Mouse (Mus musculus) hindbrain, postnatal 0 days (tissue): ENCODE results near the gene Jun. TPM values are rescaled to one million over a fixed set of nuclear protein-coding genes. Genes with fewer than 3 reads are reported as not detected.
A peak's percentile ranks its signal among the peaks of the same experiment; 100 is the strongest.

Experiments used
- ATAC-seq: fragments of 200-750 bp; cut with Nextera tagmentation; 2 replicates; pipeline ENCODE4 v1.8.0; 2017; ENCODE audit warnings: mild to moderate bottlenecking, moderate TSS enrichment, moderate library complexity
- DNase-seq: peaks from one replicate; pipeline ENCODE4 v3.0.0-alpha.2; 2015; ENCODE audit warnings: low spot score
- H3K27ac ChIP-seq: fragments of 300-500 bp; sonication (generic); 2 replicates; pipeline ENCODE4 v1.5.1; 2014; ENCODE audit warnings: mild to moderate bottlenecking
- H3K27me3 ChIP-seq: fragments of 300-500 bp; sonication (generic); 2 replicates; pipeline ENCODE4 v1.6.1; 2014; ENCODE audit warnings: low read length, mixed read lengths; ENCODE audit not compliant: insufficient read depth
- H3K36me3 ChIP-seq: fragments of 300-500 bp; sonication (generic); 2 replicates; pipeline ENCODE4 v1.6.1; 2014; ENCODE audit warnings: low read length, mixed read lengths; ENCODE audit not compliant: insufficient read depth
- H3K4me1 ChIP-seq: fragments of 300-500 bp; sonication (generic); 2 replicates; pipeline ENCODE4 v1.6.1; 2014; ENCODE audit warnings: antibody characterized with exemption, low read length, mixed read lengths; ENCODE audit not compliant: insufficient read depth
- H3K4me2 ChIP-seq: fragments of 300-500 bp; sonication (generic); 2 replicates; pipeline ENCODE4 v1.6.1; 2014; ENCODE audit warnings: low read depth, mild to moderate bottlenecking, low read length, moderate library complexity, mixed read lengths
- H3K4me3 ChIP-seq: fragments of 300-500 bp; sonication (generic); 2 replicates; pipeline ENCODE4 v1.5.1; 2014; ENCODE audit warnings: low read length
- H3K9ac ChIP-seq: fragments of 300-500 bp; sonication (generic); replicated peaks from 2 replicates; pipeline ENCODE4 v1.6.1; 2014; ENCODE audit warnings: mild to moderate bottlenecking, low read length, moderate library complexity, mixed read lengths
- H3K9me3 ChIP-seq: fragments of 300-500 bp; sonication (generic); 2 replicates; pipeline ENCODE4 v1.6.1; 2016; ENCODE audit warnings: low read length, mixed read lengths
- CTCF ChIP-seq: IDR thresholded peaks from 2 replicates; pipeline ENCODE4 v1.5.1; 2016; ENCODE audit warnings: antibody characterized with exemption, control low read depth, low read depth
- WGBS: fragments of 180-500 bp; shearing (Covaris S2); extraction: QIAGEN DNeasy Blood & Tissue Kit; methylation state at CpG from one replicate; pipeline ENCODE4 v1.1.7; 2014; 5-methylcytosine and 5-hydroxymethylcytosine counted together
- polyA plus RNA-seq: library from polyadenylated mRNA; unstranded; fragments of >200 nt; fragmentation: Nextera tagmentation; extraction: Ambion mirVana; gene quantifications from 2 replicates; pipeline ENCODE4 v1.2.1, GENCODE M21; 2015
- total RNA-seq: library from RNA; depleted of rRNA; stranded (reverse); fragments of >200 nt; gene quantifications from 2 replicates; pipeline ENCODE4 v1.2.3, GENCODE M21; 2014

Gene Jun
- total and polyA plus RNA-seq, 2 experiments from 2014 or later, result 57.5 to 74.4 TPM

GRCm38 (mm10) chr4:95021649-95022637, 30.1 kb downstream of the Jun start:
- no peak overlapping the region for H3K4me2 ChIP-seq
- WGBS, result 91% methylated on average over 12 of the region's 12 CpGs
- no peaks in the 10 kb centered on the region for H3K36me3 ChIP-seq
- DNase-seq, result no peak
- no peaks in the 10 kb centered on the region for H3K4me1 ChIP-seq
- no peak overlapping the region for H3K27ac ChIP-seq
- H3K27me3 ChIP-seq, result no peaks in the 10 kb centered on the region
- H3K9ac ChIP-seq, result no peak overlapping the region
- no peak for TF ChIP-seq CTCF
- ATAC-seq, result no peak
- H3K9me3 ChIP-seq, result no peaks in the 10 kb centered on the region
- H3K4me3 ChIP-seq, result no peak overlapping the region

GRCm38 (mm10) chr4:95020201-95020600, 31.8 kb downstream of the Jun start:
- ATAC-seq (no peak), DNase-seq (no peak)
- Histone ChIP-seq H3K9me3 (no peaks in the 10 kb centered on the region), H3K4me3 (no peak overlapping the region), H3K9ac (no peak overlapping the region), H3K4me2 (no peak overlapping the region), H3K4me1 (no peaks in the 10 kb centered on the region), H3K27me3 (no peaks in the 10 kb centered on the region), H3K27ac (no peak overlapping the region), H3K36me3 (no peaks in the 10 kb centered on the region)
- WGBS, result 92% methylated on average over 2 of the region's 2 CpGs
- TF ChIP-seq CTCF, result no peak

DNA sequence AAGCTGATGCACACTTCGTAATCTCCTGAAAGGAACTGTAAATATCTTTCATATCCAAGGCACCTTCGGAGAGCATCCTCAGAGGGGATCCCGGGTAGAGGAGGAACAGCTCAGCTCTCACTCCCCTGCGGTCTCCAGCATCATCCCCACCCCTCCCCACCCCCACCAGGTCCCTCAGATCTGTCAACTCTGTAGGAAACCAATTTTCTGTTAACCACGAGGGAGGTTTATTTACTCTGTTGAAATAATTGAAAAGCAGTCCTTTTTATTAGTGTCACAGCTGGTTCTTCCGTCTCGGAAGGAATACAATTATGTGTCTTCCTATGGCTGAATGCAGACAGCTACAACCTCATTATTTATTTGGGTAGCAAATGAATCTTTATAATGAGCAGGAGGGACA, 33.8 kb downstream of the Jun start:
- Histone ChIP-seq H3K9ac (no peak overlapping the region), H3K36me3 (no peaks in the 10 kb centered on the region), H3K4me1 (no peaks in the 10 kb centered on the region), H3K27ac (no peak overlapping the region), H3K27me3 (no peaks in the 10 kb centered on the region), H3K9me3 (no peaks in the 10 kb centered on the region), H3K4me3 (no peak overlapping the region), H3K4me2 (no peak overlapping the region)
- DNase-seq (no peak), ATAC-seq (no peak)
- 24% methylated on average over 7 of the region's 7 CpGs for WGBS
- no peak for TF ChIP-seq CTCF

- DNase-seq (no peak), ATAC-seq (no peak)
- no peak overlapping the region for H3K27ac ChIP-seq
- no peak for TF ChIP-seq CTCF
- no peaks in the 10 kb centered on the region for H3K36me3 ChIP-seq
- 75% methylated on average over 1 of the region's 1 CpGs for WGBS
- H3K27me3 ChIP-seq, result no peaks in the 10 kb centered on the region
- no peaks in the 10 kb centered on the region for H3K9me3 ChIP-seq
- no peak overlapping the region for H3K4me3 ChIP-seq
- H3K9ac ChIP-seq, result no peak overlapping the region
- no peaks in the 10 kb centered on the region for H3K4me1 ChIP-seq
- no peak overlapping the region for H3K4me2 ChIP-seq
Measured at GRCm38 (mm10) chr4:95012706-95013105, 39.3 kb downstream of the Jun start.

- no peaks in the 10 kb centered on the region for H3K36me3 ChIP-seq
- TF ChIP-seq CTCF, result no peak
Measured at GRCm38 (mm10) chr4:95012256-95012655, 39.8 kb downstream of the Jun start.

GRCm38 (mm10) chr4:95008175-95009057, 43.6 kb downstream of the Jun start:
- Histone ChIP-seq H3K4me2 (0 out of 2 replicates have a peak overlapping the region, but pooled peaks have one; percentile 6), H3K9me3 (no peaks in the 10 kb centered on the region), H3K4me3 (no peak overlapping the region), H3K36me3 (no peaks in the 10 kb centered on the region), H3K27me3 (no peaks in the 10 kb centered on the region), H3K9ac (no peak overlapping the region), H3K27ac (no peak overlapping the region), H3K4me1 (no peaks in the 10 kb centered on the region)
- DNase-seq, result peak; percentile 88
- ATAC-seq, result peak; percentile 86; the same call in 1 of the 2 replicates
- WGBS, result 45% methylated on average over 13 of the region's 13 CpGs
- TF ChIP-seq CTCF, result peak; percentile 97

More at GRCm38 (mm10) chr4:95012256-95012655, 39.8 kb downstream of the Jun start:
- Histone ChIP-seq H3K9me3 (no peaks in the 10 kb centered on the region), H3K4me2 (no peak overlapping the region), H3K4me3 (no peak overlapping the region), H3K27ac (no peak overlapping the region), H3K9ac (no peak overlapping the region), H3K4me1 (no peaks in the 10 kb centered on the region), H3K27me3 (no peaks in the 10 kb centered on the region)
- DNase-seq (no peak), ATAC-seq (no peak)
